Mouse (Mus musculus) T-cell, adult 66 days (primary cell): Measurements from ENCODE around the gene Eri3. TPM values are rescaled to one million over a fixed set of nuclear protein-coding genes. Genes with fewer than 3 reads are reported as not detected.

Experiments used
- total RNA-seq, 2 experiments: library from RNA; stranded (reverse); gene quantifications; 3 replicates in 1 of 2; 4 replicates in 1 of 2; pipeline ENCODE4 v1.2.4; 2023

Gene Eri3
- 10 to 100 TPM; 57.9 to 63.6 TPM for total RNA-seq

DNA sequence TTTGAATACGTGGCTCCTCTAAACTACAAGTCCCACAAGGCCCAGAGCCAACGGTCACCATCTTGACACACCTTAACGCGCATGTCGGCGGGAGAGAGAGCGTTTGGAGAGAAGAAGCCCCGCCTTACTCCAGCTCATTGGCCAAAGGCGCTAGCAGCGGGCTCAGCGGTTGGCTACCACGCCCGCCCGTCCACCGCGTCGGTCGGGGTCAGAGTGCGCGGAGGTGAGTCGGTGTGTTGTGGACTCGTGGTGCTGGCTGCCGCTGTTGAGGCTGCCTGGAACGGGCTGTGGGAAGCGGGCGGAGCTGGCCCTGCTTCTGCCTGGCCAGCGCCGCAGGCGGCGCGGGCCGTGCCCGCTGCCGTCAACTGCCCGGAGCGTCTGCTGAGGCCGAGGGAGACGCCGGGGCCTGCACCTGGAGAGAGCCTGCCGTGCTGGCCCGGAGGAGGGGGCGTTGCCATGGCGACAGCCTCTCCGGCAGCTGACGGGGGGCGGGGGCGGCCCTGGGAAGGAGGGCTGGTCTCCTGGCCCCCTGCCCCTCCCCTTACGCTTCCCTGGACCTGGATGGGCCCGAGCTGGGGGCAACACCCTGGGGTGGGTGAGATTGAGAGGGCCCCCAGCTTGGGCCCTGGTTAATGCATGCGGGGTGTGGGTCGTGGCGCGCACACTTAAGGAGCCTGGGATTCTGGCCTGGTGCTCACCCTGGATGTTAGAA lies at the start of gene Eri3:
Gene Eri3, plus strand, starts transcription at position 226 of the 712 bp plus-strand sequence.

GRCm38 (mm10) chr4:117681931-117682461 lies 131.8 kb downstream of the Eri3 start, which contains the start of gene Dmap1:
Gene Dmap1 (minus strand): TSS chr4:117682273.

Other genes starting within 250 kb of the Eri3 start
- 100 to 1,000 TPM; 162 to 178 TPM for gene Rnf220, start 53.3 kb upstream of the Eri3 start, total RNA-seq
- gene Dmap1, start 131.9 kb downstream of the Eri3 start, total RNA-seq, result 10 to 100 TPM; 30.5 to 31.9 TPM
- not detected for gene Gm12845, start 174.0 kb downstream of the Eri3 start, total RNA-seq
- not detected for gene Klf17, start 215.3 kb downstream of the Eri3 start, total RNA-seq